Mouse (Mus musculus) liver, embryonic 11.5 days (tissue): Measurements from ENCODE around the gene Angptl1. TPM values are rescaled to one million over a fixed set of nuclear protein-coding genes. Genes with fewer than 3 reads are reported as not detected.

Experiments
- ATAC-seq: fragments of 200-750 bp; cut with Nextera tagmentation; replicated peaks from 2 replicates; pipeline ENCODE4 v1.8.0; 2017; ENCODE audit warnings: moderate number of reproducible peaks, mild to moderate bottlenecking, moderate TSS enrichment, moderate library complexity; ENCODE audit not compliant: low FRiP score
- DNase-seq: peaks from one replicate; pipeline ENCODE4 v3.0.0-alpha.2; 2017; ENCODE audit warnings: low spot score
- H3K27ac ChIP-seq: fragments of 300-500 bp; sonication (generic); 2 replicates; pipeline ENCODE4 v1.5.1; 2014; ENCODE audit warnings: mild to moderate bottlenecking, low read depth, low read length, control low read depth
- H3K27me3 ChIP-seq: fragments of 300-500 bp; sonication (generic); replicated peaks from 2 replicates; pipeline ENCODE4 v1.6.1; 2014; ENCODE audit warnings: low read length, mixed read lengths; ENCODE audit not compliant: control insufficient read depth, insufficient read depth
- H3K36me3 ChIP-seq: fragments of 300-500 bp; sonication (generic); 2 replicates; pipeline ENCODE4 v1.6.1; 2014; ENCODE audit warnings: mild to moderate bottlenecking, low read length, moderate library complexity, mixed read lengths; ENCODE audit not compliant: control insufficient read depth, insufficient read depth
- H3K4me1 ChIP-seq: fragments of 300-500 bp; sonication (generic); replicated peaks from 2 replicates; pipeline ENCODE4 v1.6.1; 2014; ENCODE audit warnings: low read length, mixed read lengths; ENCODE audit not compliant: control insufficient read depth, insufficient read depth
- H3K4me2 ChIP-seq: fragments of 300-500 bp; sonication (generic); 2 replicates; pipeline ENCODE4 v1.6.1; 2014; ENCODE audit warnings: mild to moderate bottlenecking, control low read depth, moderate library complexity
- H3K4me3 ChIP-seq: fragments of 300-500 bp; sonication (generic); 2 replicates; pipeline ENCODE4 v1.5.1; 2014; ENCODE audit warnings: low read depth, low read length, control low read depth
- H3K9ac ChIP-seq: fragments of 300-500 bp; sonication (generic); 2 replicates; pipeline ENCODE4 v1.6.1; 2014; ENCODE audit warnings: low read depth, low read length, control low read depth
- H3K9me3 ChIP-seq: fragments of 300-500 bp; sonication (generic); 2 replicates; pipeline ENCODE4 v1.6.1; 2016; ENCODE audit warnings: low read length, inconsistent platforms, mixed read lengths; ENCODE audit not compliant: control insufficient read depth
- WGBS: fragments of 180-500 bp; shearing (Covaris S2); extraction: QIAGEN DNeasy Blood & Tissue Kit; methylation state at CpG from one replicate; pipeline ENCODE4 v1.1.7; 2014; 5-methylcytosine and 5-hydroxymethylcytosine counted together
- polyA plus RNA-seq: library from polyadenylated mRNA; unstranded; fragments of >200 nt; fragmentation: Nextera tagmentation; extraction: Ambion mirVana; gene quantifications from 2 replicates; pipeline ENCODE4 v1.2.1, GENCODE M21; 2014

The Angptl1 gene
- polyA plus RNA-seq, 1 experiment from 2014 or later = 1.1 TPM

GRCm38 (mm10) chr1:156888830-156889229 lies 50.5 kb downstream of the Angptl1 start:
- 83% methylated on average over 4 of the region's 4 CpGs for WGBS
- Histone ChIP-seq H3K27me3 (no peaks in the 10 kb centered on the region), H3K9me3 (no peaks in the 10 kb centered on the region), H3K27ac (no peak overlapping the region), H3K4me2 (no peak overlapping the region), H3K36me3 (peaks cover 3% of the 10 kb centered on the region; the same call in 1 of the 2 replicates), H3K4me3 (no peak overlapping the region), H3K4me1 (no peaks in the 10 kb centered on the region), H3K9ac (no peak overlapping the region)
- DNase-seq (no peak), ATAC-seq (no peak)

- H3K27ac ChIP-seq = no peak overlapping the region
- 90% methylated on average over 4 of the region's 4 CpGs for WGBS
- H3K4me1 ChIP-seq = no peaks in the 10 kb centered on the region
- H3K27me3 ChIP-seq = no peaks in the 10 kb centered on the region
- no peak overlapping the region for H3K4me3 ChIP-seq
- no peak overlapping the region for H3K4me2 ChIP-seq
- no peak overlapping the region for H3K9ac ChIP-seq
- no peaks in the 10 kb centered on the region for H3K9me3 ChIP-seq
- DNase-seq (no peak), ATAC-seq (no peak)
- peaks cover 3% of the 10 kb centered on the region; the same call in 1 of the 2 replicates for H3K36me3 ChIP-seq
These were observed 53.2 kb downstream of the Angptl1 start for GRCm38 (mm10) chr1:156891561-156891960.

GRCm38 (mm10) chr1:156901689-156902088 lies 63.3 kb downstream of the Angptl1 start:
- WGBS = 82% methylated on average over 6 of the region's 6 CpGs
- H3K4me2 ChIP-seq = no peak overlapping the region
- no peak overlapping the region for H3K4me3 ChIP-seq
- H3K4me1 ChIP-seq = no peaks in the 10 kb centered on the region; the same call in 1 of the 2 replicates
- ATAC-seq = no peak
- H3K27me3 ChIP-seq = no peaks in the 10 kb centered on the region
- H3K36me3 ChIP-seq = no peaks in the 10 kb centered on the region
- no peak overlapping the region for H3K9ac ChIP-seq
- no peak overlapping the region for H3K27ac ChIP-seq
- no peak for DNase-seq
- no peaks in the 10 kb centered on the region for H3K9me3 ChIP-seq

- no peak overlapping the region for H3K9ac ChIP-seq
These were observed 65.5 kb downstream of the Angptl1 start for GRCm38 (mm10) chr1:156903899-156904298.

GRCm38 (mm10) chr1:156905660-156906059 lies 67.3 kb downstream of the Angptl1 start:
- 65% methylated on average over 2 of the region's 2 CpGs for WGBS

More at GRCm38 (mm10) chr1:156903899-156904298, 65.5 kb downstream of the Angptl1 start:
- no peaks in the 10 kb centered on the region for H3K36me3 ChIP-seq
- DNase-seq = no peak
- no peaks in the 10 kb centered on the region; the same call in 1 of the 2 replicates for H3K4me1 ChIP-seq
- no peak overlapping the region for H3K27ac ChIP-seq
- H3K4me2 ChIP-seq = no peak overlapping the region
- H3K27me3 ChIP-seq = no peaks in the 10 kb centered on the region
- H3K4me3 ChIP-seq = no peak overlapping the region
- no peaks in the 10 kb centered on the region for H3K9me3 ChIP-seq
- WGBS = 90% methylated on average over 3 of the region's 3 CpGs
- ATAC-seq = no peak

GRCm38 (mm10) chr1:156909265-156909664 lies 70.9 kb downstream of the Angptl1 start:
- H3K36me3 ChIP-seq = no peaks in the 10 kb centered on the region
- no peak overlapping the region for H3K4me3 ChIP-seq
- H3K9me3 ChIP-seq = no peaks in the 10 kb centered on the region
- no peaks in the 10 kb centered on the region for H3K27me3 ChIP-seq
- no peak overlapping the region for H3K4me2 ChIP-seq
- 79% methylated on average over 4 of the region's 4 CpGs for WGBS
- H3K9ac ChIP-seq = no peak overlapping the region
- no peak overlapping the region for H3K27ac ChIP-seq
- DNase-seq (no peak), ATAC-seq (no peak; the same call in 1 of the 2 replicates)
- peaks cover 4% of the 10 kb centered on the region for H3K4me1 ChIP-seq

More at GRCm38 (mm10) chr1:156905660-156906059, 67.3 kb downstream of the Angptl1 start:
- Histone ChIP-seq H3K9ac (no peak overlapping the region), H3K4me1 (peaks cover 4% of the 10 kb centered on the region), H3K9me3 (no peaks in the 10 kb centered on the region), H3K27me3 (no peaks in the 10 kb centered on the region), H3K4me3 (no peak overlapping the region), H3K27ac (no peak overlapping the region), H3K36me3 (no peaks in the 10 kb centered on the region), H3K4me2 (no peak overlapping the region)
- DNase-seq (no peak), ATAC-seq (no peak)

GRCm38 (mm10) chr1:156909866-156910265 lies 71.5 kb downstream of the Angptl1 start:
- Histone ChIP-seq H3K4me2 (no peak overlapping the region), H3K9me3 (no peaks in the 10 kb centered on the region), H3K9ac (no peak overlapping the region), H3K36me3 (no peaks in the 10 kb centered on the region), H3K4me3 (no peak overlapping the region), H3K27ac (no peak overlapping the region), H3K4me1 (peaks cover 4% of the 10 kb centered on the region), H3K27me3 (no peaks in the 10 kb centered on the region)
- DNase-seq (no peak), ATAC-seq (no peak)

Other genes with a start within 250 kb of the Angptl1 start
- gene Tor3a, start 164.2 kb upstream of the Angptl1 start, polyA plus RNA-seq = 4.0 and 4.3 TPM in 2 replicates
- 22.1 and 22.2 TPM in 2 replicates for gene Fam20b, start 119.5 kb upstream of the Angptl1 start, polyA plus RNA-seq
- 33.6 and 38.6 TPM in 2 replicates for gene Ralgps2, start 101.1 kb downstream of the Angptl1 start, polyA plus RNA-seq